Mouse (Mus musculus) kidney, embryonic 14.5 days (tissue): Measurements from ENCODE around the gene Trub1. TPM values are rescaled to one million over a fixed set of nuclear protein-coding genes. Genes with fewer than 3 reads are reported as not detected.

ENCODE experiments used
- ATAC-seq: fragments of 200-750 bp; cut with Nextera tagmentation; 2 replicates; pipeline ENCODE4 v1.8.0; 2017; ENCODE audit warnings: moderate number of reproducible peaks, mild to moderate bottlenecking, moderate TSS enrichment, moderate library complexity; ENCODE audit not compliant: low FRiP score, low TSS enrichment
- H3K27ac ChIP-seq: fragments of 300-500 bp; sonication (generic); 2 replicates; pipeline ENCODE4 v1.5.1; 2014; ENCODE audit warnings: low read depth, mild to moderate bottlenecking, low read length, moderate library complexity, mixed read lengths
- H3K27me3 ChIP-seq: fragments of 300-500 bp; sonication (generic); 2 replicates; pipeline ENCODE4 v1.6.1; 2014; ENCODE audit warnings: mild to moderate bottlenecking, low read length; ENCODE audit not compliant: control insufficient read depth, insufficient read depth
- H3K36me3 ChIP-seq: fragments of 300-500 bp; sonication (generic); 2 replicates; pipeline ENCODE4 v1.6.1; 2014; ENCODE audit warnings: low read length, mixed read lengths; ENCODE audit not compliant: control insufficient read depth, insufficient read depth
- H3K4me1 ChIP-seq: fragments of 300-500 bp; sonication (generic); 2 replicates; pipeline ENCODE4 v1.6.1; 2014; ENCODE audit warnings: low read length, mixed read lengths; ENCODE audit not compliant: control insufficient read depth, insufficient read depth
- H3K4me2 ChIP-seq: fragments of 300-500 bp; sonication (generic); replicated peaks from 2 replicates; pipeline ENCODE4 v1.6.1; 2014; ENCODE audit warnings: low read depth, mild to moderate bottlenecking, low read length
- H3K4me3 ChIP-seq: fragments of 300-500 bp; sonication (generic); 2 replicates; pipeline ENCODE4 v1.5.1; 2014; ENCODE audit warnings: mild to moderate bottlenecking, low read length
- H3K9ac ChIP-seq: fragments of 300-500 bp; sonication (generic); 2 replicates; pipeline ENCODE4 v1.6.1; 2014; ENCODE audit warnings: low read depth, mild to moderate bottlenecking, low read length, moderate library complexity
- H3K9me3 ChIP-seq: fragments of 300-500 bp; sonication (generic); 2 replicates; pipeline ENCODE4 v1.6.1; 2016; ENCODE audit warnings: low read length; ENCODE audit not compliant: control insufficient read depth
- WGBS: fragments of 180-500 bp; shearing (Covaris S2); extraction: QIAGEN DNeasy Blood & Tissue Kit; methylation state at CpG from one replicate; pipeline ENCODE4 v1.1.7; 2014; 5-methylcytosine and 5-hydroxymethylcytosine counted together
- polyA plus RNA-seq: library from polyadenylated mRNA; unstranded; fragments of >200 nt; fragmentation: Nextera tagmentation; extraction: Ambion mirVana; gene quantifications from 2 replicates; pipeline ENCODE4 v1.2.1, GENCODE M21; 2014

Trub1 gene
- polyA plus RNA-seq, 1 experiment from 2014 or later = 33.9 TPM

DNA sequence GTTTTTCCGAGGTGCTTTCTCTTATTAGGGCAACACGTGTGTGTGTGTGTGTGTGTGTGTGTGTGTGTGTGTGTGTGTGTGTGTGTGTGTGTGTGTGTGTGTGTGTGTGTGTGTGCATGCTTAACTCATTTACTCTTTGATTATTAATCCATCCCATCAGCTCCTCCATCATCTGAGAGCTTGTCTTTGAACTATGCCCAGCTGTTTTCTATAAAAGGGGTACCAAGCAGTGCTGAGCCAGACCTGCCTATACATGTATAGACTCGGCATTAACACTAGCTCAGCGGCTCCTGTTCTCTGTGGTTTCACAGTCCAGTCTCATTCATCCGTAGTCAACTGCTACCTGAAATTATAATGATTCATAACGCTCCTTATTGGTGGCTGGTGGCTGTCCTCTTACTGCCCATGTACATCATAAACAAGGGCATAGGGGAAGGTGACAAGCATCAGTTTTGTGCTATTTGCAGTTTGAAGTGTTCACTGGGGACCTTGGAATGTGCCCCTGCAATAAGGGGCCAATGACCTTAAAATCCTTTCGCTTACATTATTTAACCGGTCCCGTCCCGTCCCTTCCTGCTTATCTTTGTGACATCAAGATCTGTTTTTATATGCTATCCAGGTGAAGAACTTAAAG lies 45.5 kb downstream of the Trub1 start:
- H3K9ac ChIP-seq = no peak overlapping the region
- no peaks in the 10 kb centered on the region for H3K27me3 ChIP-seq
- no peak for ATAC-seq
- H3K4me1 ChIP-seq = no peaks in the 10 kb centered on the region
- no peak overlapping the region for H3K4me3 ChIP-seq
- no peaks in the 10 kb centered on the region for H3K9me3 ChIP-seq
- 78% methylated on average over 10 of the region's 10 CpGs for WGBS
- H3K27ac ChIP-seq = no peak overlapping the region
- H3K4me2 ChIP-seq = no peak overlapping the region
- H3K36me3 ChIP-seq = no peaks in the 10 kb centered on the region

DNA sequence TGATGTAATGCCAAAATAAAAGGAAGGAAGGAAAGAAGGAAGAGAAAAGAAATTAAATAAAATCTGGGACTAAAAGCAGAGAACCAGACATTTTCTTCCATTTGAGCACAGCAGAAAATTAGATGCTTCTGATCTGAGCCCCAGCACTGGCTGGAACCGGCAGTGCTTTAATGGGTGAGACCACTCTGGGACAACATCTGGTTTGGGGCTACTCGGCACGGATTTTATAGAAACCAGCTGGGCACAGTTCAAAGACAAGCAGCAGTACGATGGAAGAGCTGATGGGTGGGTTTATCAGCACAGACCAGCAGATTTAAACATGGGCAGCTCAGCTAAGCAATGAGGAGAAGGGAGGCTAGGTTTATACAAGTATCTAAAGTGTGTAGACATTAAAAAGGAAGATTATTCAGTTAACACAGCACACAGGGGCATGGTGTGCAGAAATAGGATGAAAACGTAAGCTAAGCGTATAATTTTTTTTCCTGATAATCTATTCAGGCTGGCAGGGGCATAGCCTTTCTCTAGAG lies 46.2 kb downstream of the Trub1 start:
- H3K27me3 ChIP-seq = no peaks in the 10 kb centered on the region
- H3K9me3 ChIP-seq = no peaks in the 10 kb centered on the region
- ATAC-seq = no peak
- H3K36me3 ChIP-seq = no peaks in the 10 kb centered on the region
- no peak overlapping the region for H3K9ac ChIP-seq
- H3K27ac ChIP-seq = no peak overlapping the region
- no peak overlapping the region for H3K4me3 ChIP-seq
- H3K4me2 ChIP-seq = no peak overlapping the region
- WGBS = 56% methylated on average over 6 of the region's 6 CpGs
- no peaks in the 10 kb centered on the region for H3K4me1 ChIP-seq

DNA sequence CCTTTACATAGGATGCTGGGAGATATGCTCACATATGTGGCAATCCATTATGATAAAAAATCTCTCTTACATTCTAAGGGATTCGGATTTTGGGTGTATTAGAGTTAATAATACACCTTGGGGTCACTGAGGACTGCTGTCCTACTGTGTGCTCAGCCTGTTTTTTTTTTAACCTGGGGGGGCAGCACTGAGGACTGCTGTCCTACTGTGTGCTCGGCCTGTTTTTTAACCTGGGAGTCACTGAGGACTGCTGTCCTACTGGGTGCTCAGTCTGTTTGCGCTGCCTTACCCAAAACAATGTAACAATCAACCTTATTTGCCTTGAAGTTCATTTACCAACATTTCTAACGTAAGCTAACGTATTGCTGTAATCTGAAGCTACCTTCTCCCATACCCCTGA lies 47.5 kb downstream of the Trub1 start:
- H3K36me3 ChIP-seq = no peaks in the 10 kb centered on the region
- no peak overlapping the region for H3K4me2 ChIP-seq
- no peak overlapping the region for H3K4me3 ChIP-seq
- no peaks in the 10 kb centered on the region for H3K27me3 ChIP-seq
- no peak for ATAC-seq
- no peak overlapping the region for H3K9ac ChIP-seq
- 96% methylated on average over 5 of the region's 5 CpGs for WGBS
- no peaks in the 10 kb centered on the region for H3K4me1 ChIP-seq
- H3K27ac ChIP-seq = no peak overlapping the region
- H3K9me3 ChIP-seq = no peaks in the 10 kb centered on the region

DNA sequence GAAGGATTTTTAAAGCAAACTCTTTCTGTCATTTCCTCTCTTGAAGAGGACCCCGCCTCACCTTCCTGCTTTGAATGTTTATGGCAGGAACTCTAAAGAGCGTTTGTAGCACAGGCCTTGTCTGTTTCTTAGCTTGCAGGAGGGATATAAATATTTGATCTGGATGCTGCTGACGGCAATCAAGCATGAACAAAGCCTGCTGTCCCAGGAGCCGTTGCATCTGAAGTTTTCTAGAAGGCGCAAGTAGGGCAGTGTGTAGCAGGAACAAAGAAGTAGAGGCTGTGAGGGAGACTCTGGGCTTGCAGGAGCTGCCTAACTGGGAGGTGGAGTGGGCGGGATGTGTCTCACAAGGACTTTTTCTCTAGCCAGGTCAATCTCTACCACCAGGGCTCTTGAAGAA lies 50.4 kb downstream of the Trub1 start:
- no peaks in the 10 kb centered on the region for H3K27me3 ChIP-seq
- no peak overlapping the region for H3K9ac ChIP-seq
- no peak overlapping the region for H3K4me3 ChIP-seq
- WGBS = 49% methylated on average over 6 of the region's 6 CpGs
- no peaks in the 10 kb centered on the region for H3K36me3 ChIP-seq
- H3K27ac ChIP-seq = no peak overlapping the region
- no peak for ATAC-seq
- H3K4me2 ChIP-seq = no peak overlapping the region
- no peaks in the 10 kb centered on the region for H3K9me3 ChIP-seq
- H3K4me1 ChIP-seq = peaks cover 10% of the 10 kb centered on the region; the same call in 1 of the 2 replicates

DNA sequence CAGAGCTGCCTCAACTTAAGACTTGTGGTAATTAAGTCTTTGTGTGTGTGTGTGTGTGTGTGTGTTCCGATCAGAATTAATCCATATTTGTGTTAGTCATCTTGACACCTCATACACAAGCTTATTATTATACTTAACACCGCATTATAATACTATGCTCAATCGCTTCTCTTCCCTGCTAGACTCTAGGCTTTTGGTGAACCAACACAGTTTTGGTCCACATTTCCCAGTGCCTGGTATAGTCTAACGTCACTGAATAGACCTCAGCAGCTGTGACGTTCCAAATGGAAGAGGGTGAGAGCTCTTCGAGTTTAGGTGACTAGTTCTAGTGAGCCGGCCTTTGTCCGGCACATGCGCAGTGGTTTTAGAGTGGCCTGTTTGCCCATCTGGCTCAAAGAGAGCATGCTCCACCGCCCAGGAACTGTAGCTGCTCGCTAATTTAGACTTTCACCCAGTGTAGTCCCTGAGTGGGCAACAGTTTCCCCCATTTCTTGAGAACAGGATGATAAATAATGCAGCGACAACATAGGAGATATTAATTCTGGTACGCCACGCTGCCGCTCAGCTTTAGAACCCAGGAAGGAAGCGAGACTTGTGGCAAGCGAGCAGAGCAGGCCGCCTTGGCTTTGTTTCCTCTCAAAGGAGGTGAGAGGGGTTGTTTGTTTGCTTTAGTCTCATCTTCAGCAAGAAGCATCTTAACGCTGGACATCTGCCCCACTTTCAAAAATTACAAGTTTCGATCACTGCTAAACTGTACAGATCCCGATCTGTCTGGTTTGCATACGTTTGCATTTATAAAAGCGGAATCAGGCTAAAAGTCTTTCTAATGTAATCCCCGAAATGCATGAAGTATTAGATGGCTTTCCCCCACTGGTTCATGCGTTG lies 52.6 kb downstream of the Trub1 start:
- Histone ChIP-seq H3K4me1 (peaks cover 15% of the 10 kb centered on the region; the same call in 1 of the 2 replicates), H3K9me3 (no peaks in the 10 kb centered on the region), H3K27ac (no peak overlapping the region), H3K4me2 (no peak overlapping the region), H3K4me3 (no peak overlapping the region), H3K36me3 (no peaks in the 10 kb centered on the region), H3K27me3 (no peaks in the 10 kb centered on the region), H3K9ac (no peak overlapping the region)
- 86% methylated on average over 25 of the region's 25 CpGs for WGBS
- no peak for ATAC-seq

DNA sequence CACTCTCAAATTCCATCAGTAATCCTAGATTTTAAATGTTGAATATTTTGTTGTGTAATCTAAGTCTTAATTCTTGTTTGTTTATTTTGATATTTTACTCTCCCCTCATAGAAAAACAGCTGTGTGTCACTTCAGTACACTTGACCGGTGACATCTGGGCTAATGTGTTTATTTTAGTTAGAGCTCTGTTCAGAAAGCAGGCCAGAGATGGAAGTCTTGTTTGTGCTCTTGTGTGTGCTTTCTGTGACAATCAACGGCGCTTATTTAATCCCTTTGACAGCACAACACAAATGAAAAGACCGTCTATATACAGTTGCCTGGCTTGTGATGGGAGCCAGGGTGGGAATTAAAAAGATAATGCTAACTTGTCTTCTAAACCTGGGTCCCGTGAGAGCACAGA lies 53.9 kb downstream of the Trub1 start:
- H3K27ac ChIP-seq = no peak overlapping the region
- ATAC-seq = no peak
- WGBS = 19% methylated on average over 5 of the region's 5 CpGs
- no peak overlapping the region for H3K4me2 ChIP-seq
- H3K4me3 ChIP-seq = no peak overlapping the region
- H3K9me3 ChIP-seq = no peaks in the 10 kb centered on the region
- H3K9ac ChIP-seq = no peak overlapping the region
- no peaks in the 10 kb centered on the region for H3K27me3 ChIP-seq
- no peaks in the 10 kb centered on the region for H3K36me3 ChIP-seq
- peaks cover 15% of the 10 kb centered on the region; the same call in 1 of the 2 replicates for H3K4me1 ChIP-seq

DNA sequence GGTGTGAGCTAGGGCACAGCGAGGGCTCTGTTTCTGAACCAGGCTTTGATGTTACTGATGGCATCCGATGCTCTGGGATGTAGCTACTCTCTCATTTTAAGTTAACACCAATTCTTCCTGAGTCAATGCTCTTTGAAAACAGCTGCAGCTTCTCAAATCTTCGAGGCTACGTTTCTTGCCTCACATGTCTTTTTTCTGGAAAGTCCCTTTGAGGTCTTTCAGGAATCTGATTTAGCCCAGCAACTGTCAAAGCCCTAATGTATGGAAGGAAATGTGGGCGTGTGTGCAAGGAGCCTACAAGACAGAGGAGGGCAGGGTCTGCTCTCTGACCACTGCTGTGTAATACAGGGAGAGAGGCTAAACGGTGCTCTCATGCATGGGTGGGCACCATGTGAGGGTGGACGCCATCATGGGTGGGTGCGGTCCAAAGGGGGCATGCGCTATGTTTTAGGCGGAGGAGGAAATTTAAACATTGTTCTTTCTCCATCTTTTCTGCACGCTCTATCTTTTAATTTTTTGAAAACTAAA lies 55.6 kb downstream of the Trub1 start:
- H3K27ac ChIP-seq = no peak overlapping the region; the same call in 1 of the 2 replicates
- H3K9ac ChIP-seq = no peak overlapping the region
- ATAC-seq = peak; percentile 83; the same call in 1 of the 2 replicates
- peaks cover 15% of the 10 kb centered on the region; the same call in 1 of the 2 replicates for H3K4me1 ChIP-seq
- H3K9me3 ChIP-seq = no peaks in the 10 kb centered on the region
- H3K4me2 ChIP-seq = no peak overlapping the region
- 53% methylated on average over 11 of the region's 11 CpGs for WGBS
- no peaks in the 10 kb centered on the region for H3K36me3 ChIP-seq
- H3K4me3 ChIP-seq = no peak overlapping the region
- no peaks in the 10 kb centered on the region for H3K27me3 ChIP-seq

DNA sequence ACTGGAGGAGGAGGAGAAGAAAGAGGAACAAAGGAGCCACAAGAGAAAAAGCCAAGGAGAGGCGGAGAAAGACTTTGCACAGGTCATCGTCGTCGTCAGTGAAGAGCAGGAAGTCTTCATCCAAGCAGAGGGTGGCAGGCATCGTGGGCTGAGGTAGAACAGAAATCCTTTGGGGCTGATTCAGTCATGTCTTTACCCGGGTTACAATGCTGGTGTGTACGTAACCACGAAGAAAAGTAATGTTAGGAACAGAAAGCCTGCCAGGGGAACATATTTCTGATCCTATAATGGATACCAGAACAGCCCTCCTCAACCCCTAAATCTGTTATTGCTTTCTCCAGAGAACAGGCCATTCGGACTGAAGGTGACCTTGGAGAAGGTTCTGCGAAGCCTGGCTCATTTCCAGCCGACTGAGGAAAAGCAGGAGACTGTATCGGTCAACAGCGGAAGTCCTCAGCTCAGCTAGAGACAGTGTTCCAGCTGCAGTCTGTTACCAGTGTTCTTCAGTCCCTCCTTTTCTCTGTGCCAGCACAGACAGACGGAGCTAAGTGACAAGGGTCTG lies 57.1 kb downstream of the Trub1 start:
- no peak overlapping the region for H3K9ac ChIP-seq
- no peaks in the 10 kb centered on the region for H3K36me3 ChIP-seq
- ATAC-seq = peak; percentile 51; the same call in 1 of the 2 replicates
- H3K9me3 ChIP-seq = no peaks in the 10 kb centered on the region
- 50% methylated on average over 14 of the region's 14 CpGs for WGBS
- H3K4me1 ChIP-seq = peaks cover 15% of the 10 kb centered on the region; the same call in 1 of the 2 replicates
- peak overlapping the region; percentile 70 for H3K27ac ChIP-seq
- H3K4me3 ChIP-seq = no peak overlapping the region
- H3K27me3 ChIP-seq = no peaks in the 10 kb centered on the region
- H3K4me2 ChIP-seq = no peak overlapping the region
